Mouse (Mus musculus) olfactory bulb, adult 2 months (tissue): ENCODE data around the gene Acox3.

Experiments
- CTCF ChIP-seq: fragments of 200-500 bp; IDR thresholded peaks from 2 replicates; pipeline ENCODE4 v1.5.1; 2012; ENCODE audit warnings: low read depth, mild to moderate bottlenecking, low read length, moderate library complexity; ENCODE audit not compliant: insufficient read depth
- POLR2A ChIP-seq: fragments of 200-500 bp; IDR thresholded peaks from 2 replicates; pipeline ENCODE4 v1.6.1; 2012; ENCODE audit warnings: mild to moderate bottlenecking, low read depth, low read length, moderate library complexity; ENCODE audit not compliant: insufficient read depth

DNA sequence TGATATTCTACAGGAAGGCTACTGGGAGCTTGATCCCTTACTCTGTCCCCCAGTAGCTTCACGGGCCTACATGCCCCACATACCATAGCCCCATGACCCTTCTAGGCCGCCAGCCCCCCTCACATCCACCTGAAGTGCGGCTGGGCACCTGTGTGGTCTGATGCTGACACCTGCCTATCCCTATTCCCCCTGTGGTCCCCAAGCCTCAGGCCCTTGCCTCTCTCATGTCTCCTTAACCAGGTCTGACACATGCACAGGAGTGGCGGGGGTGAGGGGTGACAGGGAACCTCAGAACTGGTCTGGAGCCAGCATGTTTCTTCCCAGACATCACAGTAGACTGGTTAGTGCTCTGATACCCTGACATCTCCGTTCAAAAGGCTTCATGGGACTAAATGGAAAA lies 25.7 kb downstream of the Acox3 start:
- TF ChIP-seq POLR2A (no peak), CTCF (no peak)
